9 mouse cellular contexts compared by ENCODE assay signal in genomic region chr16:34605679-34606078, GRCm38 (mm10). TPM values are rescaled to one million over a fixed set of nuclear protein-coding genes. Genes with fewer than 3 reads are reported as not detected.
A peak's percentile ranks its signal among the peaks of the same experiment; 100 is the strongest.
DNase-seq lines count a peak whose midpoint lies in the region; ATAC-seq and TF ChIP-seq lines count a peak whose summit lies in the region.
"Had no signal": no experiment of that assay in that cellular context is flagged by ENCODE, and none has a peak within 500 bp of the region (broad histone marks: within the 10 kb centered on the region; RNA-seq: fewer than 3 reads in every experiment).

No protein-coding gene starts in this region.

- WGBS in heart, adult 2 months: 21% methylated on average over 3 of the region's 3 CpGs
- 18% methylated on average over 3 of the region's 3 CpGs for WGBS in small intestine, adult 2 months
- 43% methylated on average over 3 of the region's 3 CpGs for WGBS in forebrain, embryonic 12.5 days

- H3K4me2 ChIP-seq in forebrain, embryonic 12.5 days: no peak overlapping the region

- H3K36me3 ChIP-seq in heart, adult 2 months (ENCODE audit: control insufficient read depth, insufficient read depth, low read length): no peaks in the 10 kb centered on the region
- no peaks in the 10 kb centered on the region for H3K36me3 ChIP-seq in small intestine, adult 2 months (ENCODE audit: control insufficient read depth, insufficient read depth, low read length)
- no peaks in the 10 kb centered on the region for H3K36me3 ChIP-seq in forebrain, embryonic 12.5 days (replicated peaks)

- TF ChIP-seq CTCF in left cerebral cortex, adult 2 months (IDR thresholded peaks at IDR 0.05): peak; percentile 46
- TF ChIP-seq CTCF in heart, adult 2 months (IDR thresholded peaks at IDR 0.05): peak; percentile 77
- peak; percentile 27; the same call in 1 of the 2 replicates for TF ChIP-seq CTCF in small intestine, adult 2 months (IDR thresholded peaks at IDR 0.05; ENCODE audit: extremely low read depth, insufficient read length, insufficient replicate concordance, low read depth, low read length)

- no peak for DNase-seq in left cerebral cortex, adult 2 months (ENCODE audit: extremely low spot score in 1 of 2, low spot score in 2 of 2)
- DNase-seq in left cerebral cortex, postnatal 36 days (ENCODE audit: low spot score in 2 of 2): no peak
- DNase-seq in adrenal gland, postnatal 36 days: peak; percentile 22 to 40
- DNase-seq in heart, adult 2 months: peak; percentile 26 to 29
- DNase-seq in kidney, postnatal 25 days: peak; percentile 48 to 50
- no peak for DNase-seq in thymus, postnatal 4 days

- H3K27me3 ChIP-seq in heart, adult 2 months (ENCODE audit: control insufficient read depth, insufficient read depth, low read length): no peaks in the 10 kb centered on the region
- H3K27me3 ChIP-seq in small intestine, adult 2 months (ENCODE audit: control insufficient read depth, insufficient read depth, low read length): no peaks in the 10 kb centered on the region
- H3K27me3 ChIP-seq in forebrain, embryonic 12.5 days: no peaks in the 10 kb centered on the region

- intact Hi-C loops in left cerebral cortex, adult 2 months (cut with DNase I): loop anchor here (2.0 kb wide), 1 partner anchor 75 kb away; no protein-coding TSS in a partner anchor
- intact Hi-C loops in left cerebral cortex, postnatal 36 days (cut with DNase I): no loop called here
- intact Hi-C loops in heart, adult 2 months (cut with DNase I): loop anchor here (1.0 to 10.0 kb wide), 4 partner anchors 74 to 411 kb away; no protein-coding TSS in a partner anchor

- ATAC-seq in forebrain, embryonic 12.5 days (ENCODE audit: low FRiP score): no peak

- no peak overlapping the region for H3K27ac ChIP-seq in left cerebral cortex, adult 2 months
- no peak overlapping the region for H3K27ac ChIP-seq in heart, adult 2 months
- H3K27ac ChIP-seq in small intestine, adult 2 months (ENCODE audit: insufficient read depth, low read depth, low read length): no peak overlapping the region
- no peak overlapping the region for H3K27ac ChIP-seq in forebrain, embryonic 12.5 days

- no peak overlapping the region for H3K9ac ChIP-seq in heart, adult 2 months (ENCODE audit: low read depth, low read length)
- H3K9ac ChIP-seq in forebrain, embryonic 12.5 days: no peak overlapping the region

- H3K9me3 ChIP-seq in forebrain, embryonic 12.5 days: no peaks in the 10 kb centered on the region

- no peak overlapping the region for H3K4me3 ChIP-seq in left cerebral cortex, adult 2 months
- H3K4me3 ChIP-seq in heart, adult 2 months: no peak overlapping the region
- H3K4me3 ChIP-seq in small intestine, adult 2 months (ENCODE audit: low read depth, low read length): no peak overlapping the region
- no peak overlapping the region for H3K4me3 ChIP-seq in forebrain, embryonic 12.5 days (replicated peaks)

- no peaks in the 10 kb centered on the region for H3K79me2 ChIP-seq in heart, adult 2 months (replicated peaks; ENCODE audit: control insufficient read depth, insufficient read depth, low read length)

- no peaks in the 10 kb centered on the region for H3K4me1 ChIP-seq in heart, adult 2 months (ENCODE audit: control insufficient read depth, insufficient read depth, low read length)
- H3K4me1 ChIP-seq in small intestine, adult 2 months (ENCODE audit: control insufficient read depth, insufficient read depth, insufficient read length, low read length): no peaks in the 10 kb centered on the region
- H3K4me1 ChIP-seq in forebrain, embryonic 12.5 days: no peaks in the 10 kb centered on the region

- peak; percentile 53; the same call in 1 of the 2 replicates for TF ChIP-seq EP300 in heart, adult 2 months (IDR thresholded peaks at IDR 0.05; ENCODE audit: insufficient read depth, low read depth, low read length)

- no peak for TF ChIP-seq POLR2A in heart, adult 2 months (IDR thresholded peaks at IDR 0.05; ENCODE audit: insufficient read depth, low read depth, low read length)
- TF ChIP-seq POLR2A in small intestine, adult 2 months (IDR thresholded peaks at IDR 0.05; ENCODE audit: low read depth, low read length): no peak

RNA-seq across cellular contexts. Expression of gene Kalrn, which starts 32.3 kb away (rescaled TPM):
- total RNA-seq in left cerebral cortex, adult 2 months (2021): 100 to 1,000 TPM; 539 to 570 TPM
- 100 to 1,000 TPM; 564 to 585 TPM for total RNA-seq in left cerebral cortex, postnatal 36 days (2021)
- 10 to 100 TPM in 1 of 2 experiments, 1 to 10 TPM in 1; 6.1 to 17.5 TPM for total RNA-seq in adrenal gland, postnatal 36 days (2021)
- 10 to 100 TPM; 26.1 to 31.8 TPM for total RNA-seq in heart, adult 2 months (2021)
- 8.2 and 13.6 TPM in 2 replicates for polyA plus RNA-seq in heart, adult 2 months (2012; rRNA removed)
- 14.8 and 43.0 TPM in 2 replicates for polyA plus RNA-seq in small intestine, adult 2 months (2012; rRNA removed)
- polyA plus RNA-seq in forebrain, embryonic 12.5 days (2016; fragmentation: Nextera tagmentation; extraction: Ambion mirVana): 26.7 and 30.0 TPM in 2 replicates

RNA-seq across cellular contexts. Expression of gene Ropn1, which starts 44.0 kb away (rescaled TPM):
- not detected for total RNA-seq in left cerebral cortex, adult 2 months (2021)
- total RNA-seq in left cerebral cortex, postnatal 36 days (2021): under 1 TPM in 1 of 2 experiments, not detected in 1; 0.49 TPM
- total RNA-seq in adrenal gland, postnatal 36 days (2021): not detected
- not detected for total RNA-seq in heart, adult 2 months (2021)
- 0.47 and 0.62 TPM in 2 replicates for polyA plus RNA-seq in heart, adult 2 months (2012; rRNA removed)
- polyA plus RNA-seq in small intestine, adult 2 months (2012; rRNA removed): not detected in 2 replicates
- not detected in 2 replicates for polyA plus RNA-seq in forebrain, embryonic 12.5 days (2016; fragmentation: Nextera tagmentation; extraction: Ambion mirVana)
- total RNA-seq: neutrophil, adult 5-6 weeks had no signal

Comparison
In these comparisons a context has a peak if more than half of its experiments do, and no peak if none do; other contexts are left out.
1. DNase-seq: peak in adrenal gland, postnatal 36 days (2 of 2), heart, adult 2 months (2 of 2) and kidney, postnatal 25 days (2 of 2); none in left cerebral cortex, adult 2 months (0 of 2), left cerebral cortex, postnatal 36 days (0 of 2) and thymus, postnatal 4 days (single experiment).
2. CTCF ChIP-seq: peak in every context shown above with its lines; median percentile 77 in heart, adult 2 months; 46 in left cerebral cortex, adult 2 months; 27 in small intestine, adult 2 months.
3. RNA of gene Kalrn, which starts 32.3 kb away (total RNA-seq): 564 to 585 TPM in left cerebral cortex, postnatal 36 days and 539 to 570 TPM in left cerebral cortex, adult 2 months; 26.1 to 31.8 TPM in heart, adult 2 months and 6.1 to 17.5 TPM in adrenal gland, postnatal 36 days; every median in the first group is over 10 times any median in the second.